Mouse (Mus musculus): ENCODE measurements around the gene Vil1.

Gene Vil1

DNA sequence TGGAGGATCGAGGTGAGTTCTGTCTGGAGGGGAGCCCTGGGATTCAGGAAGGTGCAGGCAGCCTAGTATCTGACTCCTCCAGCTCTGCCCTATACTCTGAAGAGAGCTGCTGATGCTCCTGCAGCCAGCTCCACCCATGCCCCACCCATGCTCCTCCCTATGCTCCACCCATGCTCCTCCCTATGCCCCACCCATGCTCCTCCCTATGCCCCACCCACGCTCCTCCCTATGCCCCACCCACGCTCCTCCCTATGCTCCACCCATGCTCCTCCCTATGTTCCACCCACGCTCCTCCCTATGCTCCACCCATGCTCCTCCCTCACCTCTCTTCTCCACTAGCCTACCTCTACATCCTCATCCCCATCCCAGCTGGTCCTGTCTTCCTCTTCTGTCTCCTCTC lies 6.0 kb downstream of the Vil1 start:
- peak; percentile 71 to 78 for DNase-seq

DNA sequence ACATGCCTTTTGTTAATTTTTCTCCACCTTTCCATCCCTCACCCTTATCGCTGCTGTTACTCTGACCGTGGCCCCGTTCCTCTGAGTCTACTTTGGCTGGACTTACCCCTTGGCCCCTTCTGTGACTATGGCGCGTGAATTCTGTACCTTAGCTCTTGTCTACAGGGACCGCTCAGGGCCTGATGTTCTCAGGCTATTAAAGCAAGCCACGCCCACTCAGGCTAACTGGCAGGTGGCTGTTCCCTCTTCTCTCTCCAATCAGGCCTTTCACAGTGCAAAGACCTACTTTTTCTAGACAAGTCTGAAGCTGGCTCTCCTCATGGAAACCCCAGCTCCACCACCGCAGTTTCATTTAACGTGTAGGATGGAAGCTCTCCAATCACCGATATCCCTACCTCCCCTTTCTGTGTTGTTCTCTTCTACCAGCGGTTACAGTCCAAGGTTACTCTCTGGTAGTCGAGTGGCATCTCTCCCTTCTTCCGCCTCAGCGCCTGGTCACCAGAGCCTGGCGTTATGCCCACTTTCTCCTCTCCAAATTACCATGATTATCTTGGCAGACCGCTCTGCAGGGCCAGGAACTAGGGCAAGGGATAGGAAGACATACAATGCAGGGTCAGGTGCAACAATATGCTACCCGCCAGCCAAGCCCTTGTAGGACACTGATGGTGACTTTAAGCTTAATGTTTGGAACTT lies 9.7 kb downstream of the Vil1 start:
- DNase-seq: peak; percentile 38 to 51

DNA sequence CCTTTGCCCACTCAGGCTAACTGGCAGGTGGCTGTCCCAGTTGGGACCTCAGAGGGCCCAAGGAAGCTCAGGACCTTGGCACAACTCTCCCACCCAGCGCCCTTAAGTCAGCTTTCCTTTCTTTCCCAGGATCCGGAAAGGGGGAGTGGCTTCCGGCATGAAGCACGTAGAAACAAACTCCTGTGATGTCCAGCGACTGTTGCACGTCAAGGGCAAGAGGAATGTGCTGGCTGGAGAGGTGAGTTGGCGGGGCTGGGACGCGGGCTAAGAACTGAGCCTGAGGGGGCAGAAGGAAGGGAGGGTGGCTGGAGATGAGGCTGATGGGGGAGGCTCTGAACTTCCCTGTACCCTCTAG lies 10.2 kb downstream of the Vil1 start:
- peak; percentile 15 to 42 for DNase-seq

DNA sequence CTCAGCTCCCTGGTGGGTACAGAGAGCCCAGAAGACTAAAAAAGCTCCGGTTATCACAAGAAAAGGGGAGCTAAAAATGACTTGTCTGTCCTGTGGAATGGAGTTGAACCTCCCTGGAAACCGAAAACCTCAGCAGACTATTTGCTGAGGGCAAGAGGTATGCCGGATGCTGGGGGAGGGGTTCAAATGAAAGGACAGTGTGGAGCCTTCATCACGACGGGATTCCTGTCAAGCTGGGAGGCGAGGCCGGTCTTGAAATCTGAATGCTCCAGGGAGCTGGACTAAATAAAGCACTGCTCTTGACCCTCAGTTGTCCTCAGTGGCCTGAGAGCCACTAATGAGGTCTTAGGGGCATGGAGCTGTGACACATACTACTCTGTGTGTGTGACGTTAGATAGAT lies 14.0 kb downstream of the Vil1 start:
- DNase-seq: no peak

DNA sequence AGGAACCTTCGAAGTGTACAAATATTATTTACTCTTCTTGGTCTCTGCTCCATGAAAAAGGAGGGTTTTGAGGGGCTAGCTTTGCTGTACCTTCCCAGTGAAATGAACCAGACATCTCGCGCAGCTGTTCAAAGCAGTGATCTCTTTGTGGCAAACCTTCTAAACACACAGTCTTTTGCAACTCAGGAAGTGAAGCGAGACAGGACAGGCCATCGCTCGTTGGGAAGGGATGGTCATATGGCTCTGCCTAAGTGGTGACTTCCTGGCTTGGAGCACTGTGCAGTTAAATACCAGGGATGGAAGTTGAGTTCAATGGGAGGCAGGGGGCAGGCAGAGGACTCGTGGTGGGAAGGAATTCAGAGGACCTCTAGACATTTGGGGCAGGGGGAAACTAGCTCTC lies 16.7 kb downstream of the Vil1 start:
- DNase-seq: no peak

DNA sequence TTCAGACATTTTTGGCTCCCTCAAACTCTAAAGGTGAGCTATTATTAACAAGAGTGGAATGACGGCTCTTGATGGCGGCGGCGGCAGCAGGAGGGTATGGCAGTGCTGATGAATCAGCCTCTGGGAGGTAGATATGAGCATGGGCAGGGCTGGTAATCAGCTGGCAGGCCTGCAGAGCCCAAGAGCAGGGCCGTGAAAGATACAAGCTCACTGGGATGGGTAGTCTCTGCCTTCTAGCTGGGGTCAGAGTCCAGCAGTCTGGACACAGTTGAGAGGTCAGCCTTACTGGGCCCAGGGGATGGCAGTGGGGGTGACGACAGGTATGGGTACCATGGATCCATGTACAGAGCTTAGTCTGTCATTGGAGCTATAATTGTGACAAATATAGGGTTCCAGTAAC lies 24.0 kb downstream of the Vil1 start:
- DNase-seq: peak in 1 of 2 experiments; percentile 14

DNA sequence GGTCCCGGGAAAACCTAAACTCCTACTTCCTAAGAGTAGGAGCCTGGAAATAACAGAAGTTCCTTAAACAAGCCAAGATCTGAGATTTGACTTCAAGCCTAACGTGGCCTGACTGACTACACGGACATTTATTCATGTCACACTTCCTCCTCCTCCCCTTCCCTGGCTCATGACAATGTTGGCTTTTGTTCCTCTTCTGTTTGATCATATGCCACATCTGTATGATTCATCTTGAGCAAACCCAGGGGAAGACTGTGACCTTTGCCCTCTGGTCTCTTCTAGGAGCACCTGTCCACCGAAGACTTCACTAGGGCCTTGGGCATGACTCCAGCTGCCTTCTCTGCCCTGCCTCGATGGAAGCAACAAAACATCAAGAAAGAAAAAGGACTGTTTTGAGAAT lies 25.4 kb downstream of the Vil1 start:
- DNase-seq: no peak

DNA sequence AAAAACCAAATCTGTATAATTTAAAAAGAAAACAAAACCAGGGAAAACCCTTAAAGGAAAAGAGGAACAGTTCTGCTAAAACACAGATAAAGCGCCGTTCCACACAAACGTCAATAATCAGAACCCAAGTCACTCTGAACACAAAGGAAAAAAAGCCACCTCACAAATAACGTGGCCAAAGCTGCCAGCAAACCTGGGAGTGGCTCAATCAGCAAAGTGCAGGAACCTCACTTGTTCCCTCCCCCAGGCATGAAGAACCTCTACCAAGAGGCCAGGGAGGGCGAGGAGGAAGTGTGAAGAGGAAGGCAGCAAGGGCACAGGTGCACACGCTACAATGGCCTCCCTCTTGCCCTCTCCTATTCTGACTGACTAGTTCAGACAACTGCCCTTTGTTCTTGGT lies 26.4 kb downstream of the Vil1 start:
- no peak for DNase-seq

DNA sequence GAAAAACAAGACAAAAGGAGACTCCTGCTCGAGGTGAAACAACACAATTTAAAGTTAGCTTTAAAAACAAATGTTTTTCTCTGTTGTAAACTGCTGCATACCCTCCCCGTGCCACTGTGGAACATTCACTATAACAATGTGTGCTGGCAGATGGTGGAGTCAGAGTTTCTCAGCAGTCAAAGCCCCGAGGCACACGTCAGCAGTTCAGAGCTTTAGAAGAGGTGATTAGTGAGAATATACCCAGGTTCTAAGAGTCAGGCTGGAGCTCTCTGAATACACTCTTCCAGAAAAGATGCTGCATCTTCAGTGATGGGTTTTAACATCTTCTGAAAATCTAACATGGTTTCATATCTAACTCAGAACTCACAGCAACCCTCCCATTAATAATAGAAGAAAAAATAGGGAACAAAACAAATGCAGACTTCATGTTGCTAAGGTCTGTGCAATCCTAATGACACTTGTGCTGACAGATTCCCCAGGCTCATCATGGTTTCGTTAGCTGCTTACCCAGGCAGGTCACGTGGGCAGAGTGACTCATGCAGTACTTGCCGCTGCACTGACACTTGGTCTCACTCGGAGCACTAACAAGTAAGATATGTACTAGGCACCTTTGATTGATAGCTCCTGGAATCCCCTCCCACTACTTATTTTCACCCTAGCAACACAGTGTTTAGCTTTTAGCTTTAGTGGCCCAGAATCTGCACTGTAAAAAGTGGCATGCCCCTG lies 28.7 kb downstream of the Vil1 start:
- peak in 1 of 2 experiments; percentile 28 for DNase-seq

DNA sequence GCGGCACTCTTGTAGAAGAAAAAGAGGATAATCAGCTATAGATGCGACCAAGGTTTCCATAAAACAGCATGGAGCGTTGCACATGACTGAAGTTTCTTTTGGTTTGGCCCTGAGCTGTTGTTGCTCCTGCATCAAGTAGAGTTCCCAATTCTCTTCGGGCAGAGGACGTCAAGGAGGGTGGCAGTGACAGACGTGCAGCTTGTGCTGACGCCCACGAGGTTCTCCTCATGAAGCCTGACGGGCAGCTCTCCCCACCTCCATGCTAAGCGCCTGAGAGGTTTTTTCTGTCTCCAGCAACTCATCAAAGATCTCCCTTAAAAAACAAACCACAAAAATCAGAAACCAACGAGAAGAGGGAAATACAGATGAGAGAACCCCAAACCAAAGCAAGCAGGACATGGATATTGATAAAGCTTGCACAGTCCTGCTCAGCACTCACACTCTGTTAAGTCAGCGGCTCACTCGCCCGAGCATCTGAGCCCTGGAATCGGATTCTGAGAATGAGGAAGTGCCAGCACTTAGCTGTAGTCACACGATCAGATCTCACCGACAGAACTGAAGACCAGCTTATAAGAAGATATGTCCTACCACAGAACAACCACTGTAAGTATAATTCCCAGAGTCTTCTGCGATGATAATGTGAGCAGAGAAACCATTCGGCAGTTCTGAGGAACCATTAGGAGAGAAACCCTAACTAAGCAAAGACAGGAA lies 30.1 kb downstream of the Vil1 start:
- no peak for DNase-seq

DNA sequence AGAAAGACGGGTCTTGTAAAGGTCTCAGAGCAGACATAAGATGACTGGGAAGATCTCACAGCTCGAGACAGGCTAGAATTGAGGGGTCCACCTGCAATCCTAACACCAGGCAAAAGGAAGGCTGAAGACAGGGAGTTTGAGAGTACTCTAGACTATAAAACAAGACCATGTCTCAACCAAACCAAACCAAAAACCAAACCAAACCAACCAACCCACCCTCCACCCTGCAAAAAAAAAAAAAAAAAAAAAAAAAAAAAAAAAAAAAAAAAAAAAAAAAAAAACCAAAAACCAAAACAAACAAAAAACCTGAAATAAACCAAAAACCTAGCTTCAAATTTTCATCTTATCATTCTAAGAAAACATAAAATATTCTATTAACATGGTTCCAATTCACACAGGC lies 35.4 kb downstream of the Vil1 start:
- DNase-seq: no peak

DNA sequence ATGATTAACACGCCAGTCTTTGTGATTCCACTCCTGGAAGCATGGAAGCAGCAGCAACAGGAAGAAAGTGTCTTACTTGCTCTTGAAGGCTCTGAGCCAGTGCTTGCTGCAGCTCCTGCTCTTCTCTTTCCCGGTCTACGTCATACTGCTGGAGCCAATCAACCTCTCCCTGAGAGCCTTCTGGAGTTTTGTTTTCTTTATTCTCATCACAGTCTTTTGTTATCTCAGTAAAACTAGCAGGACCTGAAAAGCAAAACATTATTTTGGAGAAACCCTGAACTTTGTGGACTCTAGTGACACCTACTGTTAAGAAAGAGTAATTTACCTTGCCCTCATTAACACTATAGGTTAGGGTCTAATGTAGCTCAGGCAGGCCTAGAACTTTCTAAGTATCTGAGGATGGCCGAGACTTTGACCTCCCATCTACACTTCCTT lies 43.5 kb downstream of the Vil1 start:
- DNase-seq: peak; percentile 35 to 58

DNA sequence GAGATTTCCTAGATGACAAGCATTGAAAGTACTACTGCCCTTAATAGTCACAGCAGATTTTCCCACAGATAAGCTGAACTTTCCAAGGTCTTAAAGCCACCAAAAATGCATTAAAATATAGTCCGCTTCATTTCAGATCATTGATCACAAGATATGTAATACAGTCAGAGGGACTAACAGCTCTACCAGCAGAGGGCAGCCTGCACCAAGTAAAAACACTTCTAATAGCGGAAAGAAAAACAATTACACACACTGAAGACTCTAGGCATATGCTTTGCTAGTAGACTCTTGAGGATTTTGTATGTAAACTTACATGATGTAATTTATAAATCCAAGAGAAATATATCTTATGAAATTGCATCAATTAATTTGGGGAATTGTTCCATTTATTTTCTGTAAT lies 51.1 kb downstream of the Vil1 start:
- DNase-seq: peak; percentile 65 to 69
